Mouse (Mus musculus): ENCODE data around the gene Gm20806.
"Not testable (repeated sequence)": the region's sequence is repeated elsewhere in the genome, so short reads cannot be mapped to it uniquely, and the experiment has no call there.

The Gm20806 gene

DNA sequence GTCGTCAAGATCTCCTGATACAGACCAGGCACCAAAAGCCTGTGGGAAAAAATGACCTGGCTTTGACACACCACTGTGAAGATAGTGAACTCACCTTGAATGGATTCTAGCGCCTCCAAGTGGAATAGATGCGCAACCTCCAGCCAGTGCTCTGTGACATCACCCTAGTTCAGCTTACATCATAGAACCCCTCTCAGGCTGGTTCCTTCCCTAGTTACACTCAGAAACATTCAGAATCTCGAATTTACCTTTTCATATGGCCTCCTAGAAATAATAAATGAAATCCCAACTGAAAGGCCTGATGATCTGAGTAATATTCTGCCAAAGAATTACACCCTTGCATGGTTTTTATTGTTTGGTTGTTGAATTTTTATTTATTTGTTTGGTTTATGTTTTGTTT is at the start of gene Gm20806:
Gm20806 (minus strand) TSS at position 101 of the 400 bp plus-strand sequence.
- not testable (repeated sequence) for DNase-seq
